Mouse (Mus musculus) frontal cortex, postnatal 36 days (tissue): Measurements from ENCODE around the gene Hoxc4.

ENCODE experiments used
- DNase-seq, 2 experiments: peaks; one replicate each; pipeline ENCODE4 v3.0.0; 2022; ENCODE audit warnings: low spot score in 2 of 2

Hoxc4 gene

GRCm38 (mm10) chr15:102990461-102991397 is 28.0 kb upstream of the Hoxc4 start, which contains the start of gene Hoxc8:
TSS of gene Hoxc8 (plus strand) at chr15:102990607.
- no peak for DNase-seq

GRCm38 (mm10) chr15:102991782-102992181 is 27.0 kb upstream of the Hoxc4 start:
- no peak for DNase-seq

DNA sequence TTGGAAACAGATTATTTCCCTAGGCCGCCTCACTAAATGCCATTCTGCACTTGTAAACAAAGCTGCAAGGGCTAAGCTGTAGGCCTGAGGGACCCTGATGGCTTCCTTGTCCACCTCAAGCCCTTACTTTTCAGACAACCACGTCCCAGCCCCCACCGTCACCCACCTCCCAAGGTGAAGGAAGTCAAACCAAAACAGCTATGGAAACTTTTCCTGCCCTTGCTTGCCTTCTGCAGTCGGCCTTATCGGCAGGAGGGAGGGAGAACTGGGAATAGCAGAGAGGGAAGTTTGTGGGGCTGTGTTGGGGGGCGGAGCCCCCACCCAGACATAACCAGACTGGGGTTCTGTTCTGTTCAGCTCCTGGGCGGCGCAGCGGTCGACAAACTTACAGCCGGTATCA is 26.5 kb upstream of the Hoxc4 start:
- no peak for DNase-seq

- DNase-seq: no peak
Observed at GRCm38 (mm10) chr15:102992863-102993262, 25.9 kb upstream of the Hoxc4 start.

GRCm38 (mm10) chr15:102996548-102996947 is 22.2 kb upstream of the Hoxc4 start:
- no peak for DNase-seq

DNA sequence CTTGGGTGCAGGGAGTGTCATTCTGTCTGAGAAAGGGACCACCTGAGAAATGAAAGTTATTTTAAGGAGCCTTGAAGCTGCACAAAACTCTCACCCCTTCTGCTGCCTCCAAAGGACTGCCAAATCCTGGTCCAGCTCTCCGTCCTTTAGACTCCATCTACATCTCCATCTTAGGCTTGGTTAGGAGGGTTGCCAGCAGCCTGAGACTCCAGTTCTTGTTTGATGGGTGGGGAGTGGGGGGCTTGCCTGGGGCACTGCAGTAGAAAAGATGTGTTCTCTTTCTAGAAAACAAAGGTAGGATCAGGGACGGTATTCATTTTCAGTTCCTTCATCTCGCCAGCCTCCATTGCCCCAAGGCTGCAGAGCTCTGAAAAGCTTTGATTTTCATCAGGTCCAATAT is 21.3 kb upstream of the Hoxc4 start:
- no peak for DNase-seq

DNA sequence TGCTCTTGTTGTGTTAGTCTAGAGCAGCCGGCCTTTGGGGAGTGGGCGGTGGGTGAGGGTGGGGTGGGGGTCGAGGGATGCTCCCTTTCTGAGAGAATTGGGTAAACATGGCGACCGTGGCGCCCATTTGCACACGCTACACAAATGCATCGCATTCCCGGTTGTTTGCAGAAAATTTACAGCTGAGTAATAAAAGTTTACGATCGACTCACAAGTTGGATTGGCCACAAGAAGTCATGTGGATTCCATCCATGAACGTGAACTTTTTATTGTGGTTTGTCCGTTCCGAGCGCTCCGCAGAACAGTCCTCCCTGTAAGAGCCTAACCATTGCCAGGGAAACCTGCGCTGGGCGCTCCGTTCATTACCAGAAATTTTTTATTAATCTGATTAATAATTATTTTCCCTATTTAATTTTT is 20.8 kb upstream of the Hoxc4 start, which contains the start of gene Hoxc6:
Hoxc6 (plus strand) TSS at position 319 of the 417 bp plus-strand sequence.
- no peak for DNase-seq

- no peak for DNase-seq
Observed at GRCm38 (mm10) chr15:102998608-102999182, 20.0 kb upstream of the Hoxc4 start.

DNA sequence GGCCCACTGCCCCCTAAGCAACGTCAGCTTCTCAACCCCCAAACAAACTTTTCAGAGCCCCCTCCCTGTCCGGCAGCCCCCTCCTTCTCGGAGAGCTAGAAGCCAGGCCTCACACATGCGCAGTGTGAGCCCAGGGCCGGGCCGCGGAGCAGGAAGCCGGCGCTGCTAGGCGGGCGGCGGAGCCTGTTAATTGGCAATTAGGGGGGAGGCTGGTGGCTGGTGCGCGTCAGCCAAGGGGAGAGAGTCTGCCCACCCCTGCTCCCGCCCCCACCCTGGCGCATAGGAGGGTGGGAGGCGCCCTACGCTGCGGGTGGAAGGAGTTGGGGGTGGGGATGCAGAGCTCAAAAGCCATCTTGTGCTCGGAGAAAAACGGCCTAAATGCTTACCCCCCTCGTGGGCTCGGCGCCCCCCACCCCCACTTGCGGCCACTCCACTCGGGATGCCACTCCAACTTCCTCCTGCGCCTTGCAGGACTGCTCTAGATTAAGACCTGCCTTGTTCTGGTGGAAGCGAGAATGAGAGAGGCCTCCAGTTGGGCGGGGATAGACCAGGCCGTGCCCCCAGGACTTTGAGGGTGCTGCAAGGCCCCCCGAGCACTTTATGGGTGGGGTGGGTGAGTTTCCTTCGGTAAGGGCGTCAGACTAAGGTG is 19.4 kb upstream of the Hoxc4 start:
- no peak for DNase-seq

DNA sequence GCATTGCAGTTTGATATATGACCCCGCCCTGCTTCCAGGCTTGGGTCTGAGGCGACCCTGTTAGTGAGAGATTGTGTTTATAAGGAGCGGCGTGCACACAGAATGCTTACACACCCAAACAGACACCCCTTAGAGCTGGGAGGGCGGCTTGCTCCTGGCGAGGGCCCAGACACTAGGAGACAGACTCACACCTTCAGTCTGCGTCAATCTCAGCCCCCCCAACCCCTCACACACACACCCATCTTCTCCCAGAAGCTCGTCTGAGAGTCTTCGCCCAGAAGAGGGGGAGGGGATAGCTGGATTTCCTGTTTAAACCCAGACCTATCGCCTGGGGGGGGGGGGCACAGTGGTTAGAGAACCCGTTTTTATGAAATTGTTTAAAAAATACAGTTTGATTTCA is 18.8 kb upstream of the Hoxc4 start:
- DNase-seq: no peak

GRCm38 (mm10) chr15:103000501-103000901 is 18.2 kb upstream of the Hoxc4 start:
- DNase-seq: no peak

DNA sequence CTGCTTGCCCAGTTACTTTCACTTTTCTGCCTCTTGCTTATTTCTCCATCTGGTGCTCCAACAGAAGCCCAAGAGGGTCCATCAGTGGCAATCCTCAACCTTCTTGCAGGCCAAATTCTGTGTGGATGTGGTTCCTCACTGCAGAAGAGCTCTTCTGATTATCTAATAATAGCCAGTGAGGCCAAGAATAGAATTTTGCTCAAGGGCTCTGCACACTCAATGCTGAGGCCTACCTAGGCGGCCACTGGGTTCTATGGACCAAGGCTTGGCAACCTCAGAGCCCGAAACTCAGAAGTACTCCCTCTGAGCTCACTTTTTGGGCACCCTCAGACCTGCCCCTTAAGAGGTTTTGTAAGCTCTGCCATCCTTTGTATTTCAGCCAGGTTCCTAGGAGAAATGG is 17.4 kb upstream of the Hoxc4 start:
- no peak for DNase-seq

DNA sequence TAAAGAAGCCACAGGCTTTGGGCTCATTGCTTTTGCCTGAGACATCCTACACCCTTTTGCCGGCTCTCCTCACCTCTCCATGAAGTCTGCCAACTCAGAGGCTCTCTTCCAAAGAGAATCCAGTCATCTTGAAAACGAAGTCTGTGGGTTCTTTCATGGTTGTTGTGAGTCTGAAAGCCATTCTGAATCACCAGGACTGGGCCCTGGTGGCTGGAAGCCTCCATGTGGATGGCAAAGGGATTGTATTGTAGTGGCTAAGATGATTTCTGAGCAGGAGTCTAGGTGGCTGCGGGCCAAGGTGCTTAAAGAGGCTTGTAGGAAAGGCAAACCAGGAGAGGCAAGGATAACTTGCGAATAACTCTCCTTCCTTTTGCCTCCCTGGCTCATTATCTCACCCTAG is 16.6 kb upstream of the Hoxc4 start:
- DNase-seq: no peak

DNA sequence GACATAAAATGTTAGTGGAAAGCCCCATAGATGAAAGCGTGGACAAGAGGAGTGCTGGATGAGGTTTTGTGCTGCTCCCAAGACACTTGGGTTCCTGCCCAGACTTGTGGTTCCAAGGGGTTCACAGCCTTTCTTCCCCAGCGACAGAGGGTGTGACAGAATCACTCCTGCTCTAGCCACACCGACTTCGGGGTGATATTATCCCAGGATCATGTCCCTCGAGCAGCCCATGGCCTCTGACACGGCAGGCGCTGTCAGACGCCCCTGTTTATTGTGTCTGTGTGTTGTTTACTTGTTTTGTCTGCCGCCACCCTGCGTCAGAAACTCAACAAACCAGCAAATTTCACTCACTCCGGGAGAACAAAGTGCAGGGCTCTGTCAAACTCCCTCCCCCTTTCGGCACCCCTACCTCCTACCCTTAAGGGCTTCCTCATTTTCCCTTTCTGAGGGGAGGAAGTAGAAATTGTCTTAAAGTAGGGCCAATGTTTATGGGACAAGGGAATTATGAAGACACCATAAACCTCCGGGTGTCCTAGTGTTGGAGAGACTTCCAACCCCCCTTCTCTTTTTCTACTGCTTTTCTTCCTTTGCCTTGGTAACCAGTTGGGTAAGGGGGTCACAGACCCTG is 15.8 kb upstream of the Hoxc4 start:
- no peak for DNase-seq

DNA sequence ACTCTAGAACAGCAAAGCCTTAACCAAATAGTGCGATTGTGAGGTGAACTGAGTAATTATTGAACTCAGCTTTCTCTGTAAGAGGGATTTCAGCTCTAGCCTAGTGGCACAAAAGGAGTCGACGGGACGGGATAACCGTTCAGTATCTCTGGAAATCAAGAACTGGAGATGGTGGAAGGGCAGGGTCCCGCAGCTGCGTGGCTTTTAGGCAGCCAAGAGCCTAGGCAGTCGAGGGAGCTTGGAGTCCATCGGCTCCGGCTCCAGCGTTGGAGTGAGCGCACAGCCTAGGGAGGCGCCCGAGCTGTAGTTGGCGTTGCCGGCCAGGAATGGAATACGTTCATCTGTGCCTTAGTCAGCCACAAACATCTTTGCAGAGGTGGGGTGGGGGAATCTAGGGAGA is 13.4 kb upstream of the Hoxc4 start:
- DNase-seq: no peak

- no peak for DNase-seq
Observed at GRCm38 (mm10) chr15:103005797-103006196, 12.9 kb upstream of the Hoxc4 start.

DNA sequence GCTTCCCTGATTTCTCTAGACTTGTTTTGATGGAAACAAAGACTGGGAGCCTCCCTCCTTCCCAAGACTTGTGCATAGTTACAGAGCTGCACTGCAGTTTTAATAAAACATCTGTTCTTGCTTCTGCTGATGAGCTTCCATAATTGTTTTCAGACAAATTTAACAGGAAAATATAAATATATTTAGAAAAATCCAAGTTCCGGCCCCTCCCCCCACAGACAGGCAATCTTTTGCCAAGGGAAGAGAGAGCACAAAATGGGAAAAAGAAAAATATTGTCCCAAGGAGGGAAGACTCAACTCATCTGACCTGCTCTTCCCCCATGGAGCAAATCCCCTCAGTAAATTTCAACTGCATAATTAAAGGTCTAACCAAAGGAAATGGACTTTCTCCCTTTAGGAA is 12.4 kb upstream of the Hoxc4 start:
- DNase-seq: no peak

DNA sequence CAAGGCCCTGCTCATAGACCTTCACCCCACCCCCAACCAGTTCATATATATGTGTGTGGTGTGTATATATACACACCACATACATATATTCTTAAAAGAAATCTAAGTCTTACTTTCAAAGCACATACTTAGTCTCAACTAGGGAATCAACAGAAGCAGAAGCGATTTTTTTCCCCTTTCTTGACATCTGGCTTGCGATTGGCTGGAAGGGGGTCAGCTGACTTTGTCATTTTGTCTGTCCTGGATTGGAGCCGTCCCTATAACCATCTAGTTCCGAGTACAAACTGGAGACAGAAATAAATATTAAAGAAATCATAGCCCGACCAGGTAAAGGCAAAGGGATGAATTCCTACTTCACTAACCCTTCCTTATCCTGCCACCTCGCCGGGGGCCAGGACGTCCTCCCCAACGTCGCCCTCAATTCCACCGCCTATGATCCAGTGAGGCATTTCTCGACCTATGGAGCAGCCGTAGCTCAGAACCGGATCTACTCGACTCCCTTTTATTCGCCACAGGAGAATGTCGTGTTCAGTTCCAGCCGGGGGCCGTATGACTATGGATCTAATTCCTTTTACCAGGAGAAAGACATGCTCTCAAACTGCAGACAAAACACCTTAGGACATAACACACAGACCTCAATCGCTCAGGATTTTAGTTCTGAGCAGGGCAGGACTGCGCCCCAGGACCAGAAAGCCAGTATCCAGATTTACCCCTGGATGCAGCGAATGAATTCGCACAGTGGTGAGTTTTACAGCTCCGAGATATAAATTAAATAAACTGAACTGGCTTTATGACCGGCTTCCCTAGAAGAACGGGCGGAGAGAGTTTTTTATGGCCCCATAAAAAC is 9.2 kb upstream of the Hoxc4 start:
- DNase-seq: no peak

GRCm38 (mm10) chr15:103010112-103010846 is 8.5 kb upstream of the Hoxc4 start:
- DNase-seq: no peak

GRCm38 (mm10) chr15:103010847-103011555 is 7.7 kb upstream of the Hoxc4 start:
- no peak for DNase-seq
